8 mouse cellular contexts compared by ENCODE assay signal in genomic region chr2:29054545-29054935, GRCm38 (mm10). TPM values are rescaled to one million over a fixed set of nuclear protein-coding genes. Genes with fewer than 3 reads are reported as not detected.
A peak's percentile ranks its signal among the peaks of the same experiment; 100 is the strongest.
DNase-seq lines count a peak whose midpoint lies in the region; ATAC-seq and TF ChIP-seq lines count a peak whose summit lies in the region.

No protein-coding gene starts in this region.

- H3K36me3 ChIP-seq in lung, embryonic 14.5 days (ENCODE audit: insufficient read depth): no peaks in the 10 kb centered on the region
- no peaks in the 10 kb centered on the region for H3K36me3 ChIP-seq in limb, embryonic 11.5 days (ENCODE audit: control insufficient read depth, insufficient read depth, low read length)
- H3K36me3 ChIP-seq in neural tube, embryonic 15.5 days: no peaks in the 10 kb centered on the region

- no peak for TF ChIP-seq CTCF in lung, embryonic 14.5 days (IDR thresholded peaks at IDR 0.05; ENCODE audit: low read depth)

- peak; percentile 43; the same call in 1 of the 2 replicates for ATAC-seq in lung, embryonic 14.5 days (ENCODE audit: insufficient read depth)
- peak; percentile 19; the same call in 1 of the 2 replicates for ATAC-seq in erythroblast, adult 5-6 weeks (replicated peaks; ENCODE audit: low FRiP score, poor library complexity, severe bottlenecking)
- ATAC-seq in limb, embryonic 11.5 days (ENCODE audit: insufficient number of reproducible peaks, low FRiP score, low TSS enrichment, low read depth): 0 out of 2 replicates have a peak, but pooled peaks have one; percentile 26
- ATAC-seq in neural tube, embryonic 15.5 days (ENCODE audit: low FRiP score): 0 out of 2 replicates have a peak, but pooled peaks have one; percentile 11

- H3K4me3 ChIP-seq in lung, embryonic 14.5 days (ENCODE audit: low read depth, low read length): peak overlapping the region; percentile 47
- peak overlapping the region; percentile 33 for H3K4me3 ChIP-seq in limb, embryonic 11.5 days (ENCODE audit: low read depth, low read length)
- peak overlapping the region; percentile 51 for H3K4me3 ChIP-seq in neural tube, embryonic 15.5 days (replicated peaks)

- peak overlapping the region; percentile 90 for H3K4me2 ChIP-seq in lung, embryonic 14.5 days
- peak overlapping the region; percentile 75 for H3K4me2 ChIP-seq in limb, embryonic 11.5 days (ENCODE audit: low read depth, severe bottlenecking)
- peak overlapping the region; percentile 89 for H3K4me2 ChIP-seq in neural tube, embryonic 15.5 days

- no peaks in the 10 kb centered on the region for H3K9me3 ChIP-seq in lung, embryonic 14.5 days (ENCODE audit: low read depth, low read length)
- H3K9me3 ChIP-seq in limb, embryonic 11.5 days (ENCODE audit: control insufficient read depth, low read length): no peaks in the 10 kb centered on the region
- H3K9me3 ChIP-seq in neural tube, embryonic 15.5 days (replicated peaks): no peaks in the 10 kb centered on the region

- no peak for DNase-seq in lung, embryonic 14.5 days
- no peak for DNase-seq in lung, postnatal 10 days
- DNase-seq in limb, embryonic 11.5 days (ENCODE audit: low spot score): no peak
- DNase-seq in urinary bladder, postnatal 4 days (ENCODE audit: low spot score in 2 of 2): no peak
- DNase-seq in embryo, embryonic 11 days: no peak
- DNase-seq in T-cell, adult 2 months (ENCODE audit: low spot score): no peak

- peaks cover 10% of the 10 kb centered on the region; the same call in 1 of the 2 replicates for H3K27me3 ChIP-seq in lung, embryonic 14.5 days (ENCODE audit: insufficient read depth, low read length)
- peaks cover 9% of the 10 kb centered on the region for H3K27me3 ChIP-seq in limb, embryonic 11.5 days (ENCODE audit: control insufficient read depth, insufficient read depth, low read length)
- H3K27me3 ChIP-seq in neural tube, embryonic 15.5 days (replicated peaks): peaks cover 47% of the 10 kb centered on the region

- WGBS in lung, embryonic 14.5 days: 1% methylated on average over 30 of the region's 30 CpGs
- WGBS in limb, embryonic 11.5 days: 3% methylated on average over 30 of the region's 30 CpGs
- 2% methylated on average over 30 of the region's 30 CpGs for WGBS in neural tube, embryonic 15.5 days

- H3K4me1 ChIP-seq in lung, embryonic 14.5 days (ENCODE audit: insufficient read depth): no peaks in the 10 kb centered on the region
- H3K4me1 ChIP-seq in limb, embryonic 11.5 days (ENCODE audit: control insufficient read depth, insufficient read depth, low read length): no peaks in the 10 kb centered on the region; the same call in 1 of the 2 replicates
- H3K4me1 ChIP-seq in neural tube, embryonic 15.5 days: peaks cover 15% of the 10 kb centered on the region

- no peak overlapping the region for H3K27ac ChIP-seq in lung, embryonic 14.5 days (ENCODE audit: low read depth)
- H3K27ac ChIP-seq in limb, embryonic 11.5 days (replicated peaks; ENCODE audit: low read depth, low read length): no peak overlapping the region
- H3K27ac ChIP-seq in neural tube, embryonic 15.5 days (replicated peaks): no peak overlapping the region

- peak overlapping the region; percentile 61 for H3K9ac ChIP-seq in lung, embryonic 14.5 days
- no peak overlapping the region; the same call in 1 of the 2 replicates for H3K9ac ChIP-seq in limb, embryonic 11.5 days (ENCODE audit: low read length)
- peak overlapping the region; percentile 47; the same call in 1 of the 2 replicates for H3K9ac ChIP-seq in neural tube, embryonic 15.5 days (replicated peaks)

RNA-seq across cellular contexts. Expression of gene Cfap77, which starts 0.3 kb away (rescaled TPM):
- 0.76 and 0.83 TPM in 2 replicates for polyA plus RNA-seq in lung, embryonic 14.5 days (2014; fragmentation: Nextera tagmentation; extraction: Ambion mirVana)
- not detected in 2 replicates for total RNA-seq in erythroblast, adult 5-6 weeks (2015; ENCODE audit: low replicate concordance)
- total RNA-seq in erythroblast, adult 5-6 weeks (2017; ENCODE audit: low replicate concordance): not detected in 2 replicates
- not detected in 2 replicates for polyA plus RNA-seq in limb, embryonic 11.5 days (2014; fragmentation: Nextera tagmentation; extraction: Ambion mirVana)
- polyA plus RNA-seq in neural tube, embryonic 15.5 days (2015; fragmentation: Nextera tagmentation; extraction: Ambion mirVana): 0.47 and 0.49 TPM in 2 replicates

RNA-seq across cellular contexts. Expression of gene Ttf1, which starts 5.5 kb away (rescaled TPM):
- 10.2 and 10.7 TPM in 2 replicates for polyA plus RNA-seq in lung, embryonic 14.5 days (2014; fragmentation: Nextera tagmentation; extraction: Ambion mirVana)
- 3.3 and 7.1 TPM in 2 replicates for total RNA-seq in erythroblast, adult 5-6 weeks (2015; ENCODE audit: low replicate concordance)
- total RNA-seq in erythroblast, adult 5-6 weeks (2017; ENCODE audit: low replicate concordance): 9.1 and 14.6 TPM in 2 replicates
- polyA plus RNA-seq in limb, embryonic 11.5 days (2014; fragmentation: Nextera tagmentation; extraction: Ambion mirVana): 13.1 and 13.4 TPM in 2 replicates
- 5.7 and 8.0 TPM in 2 replicates for polyA plus RNA-seq in neural tube, embryonic 15.5 days (2015; fragmentation: Nextera tagmentation; extraction: Ambion mirVana)
